Mouse (Mus musculus): ENCODE data around the gene Kdr.

DNA sequence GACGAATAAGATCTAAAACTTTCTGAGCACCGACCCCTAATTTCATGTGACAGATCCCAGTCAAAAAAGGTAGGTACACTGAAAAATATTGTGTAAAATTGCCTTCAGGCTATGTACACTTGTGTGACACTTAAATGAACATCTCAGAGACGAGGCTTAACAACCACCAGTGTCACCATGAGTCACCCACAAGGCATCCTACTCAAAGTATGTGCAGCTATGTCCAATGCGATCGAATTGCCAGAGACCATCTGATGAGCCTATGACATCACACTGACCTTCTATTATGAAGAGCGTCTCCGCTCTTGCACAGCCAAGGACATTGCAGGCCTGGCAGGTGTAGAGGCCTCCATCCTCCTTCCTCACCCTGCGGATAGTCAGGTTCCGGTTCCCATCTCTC lies 22.4 kb downstream of the Kdr start:
- TF ChIP-seq CTCF (IDR thresholded peaks at IDR 0.05) (no peak), EP300 (IDR thresholded peaks at IDR 0.05) (no peak)
